Mouse (Mus musculus) megakaryocyte, embryonic 14.5 days (primary cell): ENCODE measurements around the gene Slc15a1.
"Not testable (repeated sequence)": the region's sequence is repeated elsewhere in the genome, so short reads cannot be mapped to it uniquely, and the experiment has no call there.

ENCODE experiments used
- FLI1 ChIP-seq: IDR thresholded peaks from 2 replicates; pipeline ENCODE4 v1.6.1; 2012; ENCODE audit warnings: low read length, inconsistent platforms, mixed read lengths
- GATA1 ChIP-seq: IDR thresholded peaks from 3 replicates; pipeline ENCODE4 v1.6.1; 2012; ENCODE audit warnings: mixed read lengths, low read length, inconsistent platforms, borderline replicate concordance

- TF ChIP-seq FLI1, GATA1: not testable (repeated sequence)
Observed at GRCm38 (mm10) chr14:121413726-121414125, 91.3 kb downstream of the Slc15a1 start.
